Mouse (Mus musculus) hindbrain, embryonic 16.5 days (tissue): Measurements from ENCODE around the gene Prss8. TPM values are rescaled to one million over a fixed set of nuclear protein-coding genes. Genes with fewer than 3 reads are reported as not detected.
A peak's percentile ranks its signal among the peaks of the same experiment; 100 is the strongest.

ENCODE experiments used
- ATAC-seq: fragments of 200-750 bp; cut with Nextera tagmentation; 2 replicates; pipeline ENCODE4 v1.8.0; 2017; ENCODE audit warnings: moderate TSS enrichment, moderate library complexity
- H3K27ac ChIP-seq: fragments of 300-500 bp; sonication (generic); 2 replicates; pipeline ENCODE4 v1.5.1; 2014; ENCODE audit warnings: low read depth, mild to moderate bottlenecking, control low read depth, low read length, moderate library complexity
- H3K27me3 ChIP-seq: fragments of 300-500 bp; sonication (generic); replicated peaks from 2 replicates; pipeline ENCODE4 v1.6.1; 2014; ENCODE audit warnings: low read length; ENCODE audit not compliant: control insufficient read depth, insufficient read depth
- H3K36me3 ChIP-seq: fragments of 300-500 bp; sonication (generic); 2 replicates; pipeline ENCODE4 v1.6.1; 2014; ENCODE audit warnings: mild to moderate bottlenecking, low read length, moderate library complexity, mixed read lengths; ENCODE audit not compliant: control insufficient read depth, insufficient read depth
- H3K4me1 ChIP-seq: fragments of 300-500 bp; sonication (generic); 2 replicates; pipeline ENCODE4 v1.6.1; 2014; ENCODE audit warnings: low read depth, low read length; ENCODE audit not compliant: control insufficient read depth, insufficient read depth
- H3K4me2 ChIP-seq: fragments of 300-500 bp; sonication (generic); 2 replicates; pipeline ENCODE4 v1.6.1; 2014; ENCODE audit warnings: mild to moderate bottlenecking, low read length, control low read depth, moderate library complexity
- H3K4me3 ChIP-seq: fragments of 300-500 bp; sonication (generic); 2 replicates; pipeline ENCODE4 v1.5.1; 2014; ENCODE audit warnings: mild to moderate bottlenecking, low read length, control low read depth, moderate library complexity
- H3K9ac ChIP-seq: fragments of 300-500 bp; sonication (generic); 2 replicates; pipeline ENCODE4 v1.6.1; 2014; ENCODE audit warnings: low read depth, mild to moderate bottlenecking, control low read depth, low read length, moderate library complexity
- H3K9me3 ChIP-seq: fragments of 300-500 bp; sonication (generic); 2 replicates; pipeline ENCODE4 v1.6.1; 2014; ENCODE audit warnings: mild to moderate bottlenecking, low read length, moderate library complexity; ENCODE audit not compliant: control insufficient read depth
- WGBS: fragments of 180-500 bp; shearing (Covaris S2); extraction: QIAGEN DNeasy Blood & Tissue Kit; methylation state at CpG from one replicate; pipeline ENCODE4 v1.1.7; 2014; 5-methylcytosine and 5-hydroxymethylcytosine counted together
- polyA plus RNA-seq: library from polyadenylated mRNA; unstranded; fragments of >200 nt; fragmentation: Nextera tagmentation; extraction: Ambion mirVana; gene quantifications from 2 replicates; pipeline ENCODE4 v1.2.1, GENCODE M21; 2015

Prss8 gene
- polyA plus RNA-seq, 1 experiment from 2014 or later = 0.50 TPM

GRCm38 (mm10) chr7:127921516-127921915, 8.4 kb downstream of the Prss8 start:
- no peak overlapping the region for H3K9ac ChIP-seq
- no peak overlapping the region for H3K4me3 ChIP-seq
- H3K4me1 ChIP-seq = no peaks in the 10 kb centered on the region
- no peak overlapping the region for H3K27ac ChIP-seq
- no peak for ATAC-seq
- no peaks in the 10 kb centered on the region for H3K27me3 ChIP-seq
- peaks cover 8% of the 10 kb centered on the region for H3K36me3 ChIP-seq
- H3K4me2 ChIP-seq = no peak overlapping the region
- WGBS = 66% methylated on average over 8 of the region's 8 CpGs
- no peaks in the 10 kb centered on the region for H3K9me3 ChIP-seq

GRCm38 (mm10) chr7:127919290-127919689, 10.6 kb downstream of the Prss8 start:
- H3K36me3 ChIP-seq = peaks cover 8% of the 10 kb centered on the region
- H3K27ac ChIP-seq = no peak overlapping the region
- H3K9me3 ChIP-seq = no peaks in the 10 kb centered on the region
- no peak for ATAC-seq
- no peak overlapping the region for H3K4me2 ChIP-seq
- H3K4me3 ChIP-seq = no peak overlapping the region
- WGBS = 81% methylated on average over 7 of the region's 7 CpGs
- no peak overlapping the region for H3K9ac ChIP-seq
- H3K4me1 ChIP-seq = no peaks in the 10 kb centered on the region
- H3K27me3 ChIP-seq = no peaks in the 10 kb centered on the region

GRCm38 (mm10) chr7:127918203-127918602, 11.7 kb downstream of the Prss8 start:
- no peaks in the 10 kb centered on the region for H3K27me3 ChIP-seq
- H3K27ac ChIP-seq = no peak overlapping the region
- H3K36me3 ChIP-seq = peaks cover 8% of the 10 kb centered on the region
- H3K9ac ChIP-seq = no peak overlapping the region
- H3K4me1 ChIP-seq = peaks cover 1% of the 10 kb centered on the region
- no peak overlapping the region for H3K4me2 ChIP-seq
- H3K4me3 ChIP-seq = no peak overlapping the region
- ATAC-seq = no peak
- WGBS = 57% methylated on average over 3 of the region's 3 CpGs
- H3K9me3 ChIP-seq = no peaks in the 10 kb centered on the region

GRCm38 (mm10) chr7:127915293-127915692, 14.6 kb downstream of the Prss8 start:
- H3K27ac ChIP-seq = no peak overlapping the region
- H3K36me3 ChIP-seq = peaks cover 8% of the 10 kb centered on the region
- ATAC-seq = no peak
- no peak overlapping the region for H3K9ac ChIP-seq
- H3K27me3 ChIP-seq = no peaks in the 10 kb centered on the region
- no peaks in the 10 kb centered on the region for H3K9me3 ChIP-seq
- 91% methylated on average over 12 of the region's 12 CpGs for WGBS
- H3K4me2 ChIP-seq = no peak overlapping the region
- no peak overlapping the region for H3K4me3 ChIP-seq
- H3K4me1 ChIP-seq = peaks cover 8% of the 10 kb centered on the region

GRCm38 (mm10) chr7:127912938-127913337, 17.0 kb downstream of the Prss8 start:
- Histone ChIP-seq H3K4me3 (peak overlapping the region; percentile 96), H3K36me3 (peaks cover 20% of the 10 kb centered on the region), H3K27me3 (no peaks in the 10 kb centered on the region), H3K9ac (peak overlapping the region; percentile 87), H3K9me3 (no peaks in the 10 kb centered on the region), H3K27ac (no peak overlapping the region; the same call in 1 of the 2 replicates), H3K4me2 (peak overlapping the region; percentile 92), H3K4me1 (peaks cover 8% of the 10 kb centered on the region)
- 21% methylated on average over 4 of the region's 4 CpGs for WGBS
- ATAC-seq = no peak

GRCm38 (mm10) chr7:127912190-127912871, 17.6 kb downstream of the Prss8 start, which contains the start of gene Kat8:
TSS of gene Kat8 (plus strand) at chr7:127912516.
- H3K4me1 ChIP-seq = peaks cover 8% of the 10 kb centered on the region
- WGBS = under 1% methylated on average over 39 of the region's 40 CpGs
- peak within 1 kb of the TSS; percentile 87 for H3K9ac ChIP-seq
- no peaks in the 10 kb centered on the region for H3K27me3 ChIP-seq
- H3K4me2 ChIP-seq = peak within 1 kb of the TSS; percentile 92
- peak within 1 kb of the TSS; percentile 86 for H3K27ac ChIP-seq
- H3K4me3 ChIP-seq = peak within 1 kb of the TSS; percentile 96
- H3K9me3 ChIP-seq = no peaks in the 10 kb centered on the region
- H3K36me3 ChIP-seq = peaks cover 26% of the 10 kb centered on the region
- peak; percentile 97 for ATAC-seq

GRCm38 (mm10) chr7:127908656-127909055, 21.2 kb downstream of the Prss8 start:
- peaks cover 17% of the 10 kb centered on the region for H3K4me1 ChIP-seq
- no peak overlapping the region for H3K27ac ChIP-seq
- no peak overlapping the region for H3K9ac ChIP-seq
- no peaks in the 10 kb centered on the region for H3K9me3 ChIP-seq
- 93% methylated on average over 4 of the region's 4 CpGs for WGBS
- H3K36me3 ChIP-seq = peaks cover 24% of the 10 kb centered on the region
- ATAC-seq = no peak
- H3K4me2 ChIP-seq = no peak overlapping the region
- H3K4me3 ChIP-seq = no peak overlapping the region
- H3K27me3 ChIP-seq = no peaks in the 10 kb centered on the region

GRCm38 (mm10) chr7:127907939-127908338, 22.0 kb downstream of the Prss8 start:
- Histone ChIP-seq H3K27me3 (no peaks in the 10 kb centered on the region), H3K27ac (no peak overlapping the region), H3K9me3 (no peaks in the 10 kb centered on the region), H3K4me2 (no peak overlapping the region), H3K9ac (no peak overlapping the region), H3K4me3 (no peak overlapping the region), H3K36me3 (peaks cover 24% of the 10 kb centered on the region), H3K4me1 (peaks cover 14% of the 10 kb centered on the region)
- WGBS = 94% methylated on average over 12 of the region's 12 CpGs
- ATAC-seq = no peak

- ATAC-seq = peak; percentile 95
- Histone ChIP-seq H3K9ac (peak within 1 kb of the TSS; percentile 83), H3K9me3 (no peaks in the 10 kb centered on the region), H3K4me2 (peak within 1 kb of the TSS; percentile 59), H3K4me3 (peak within 1 kb of the TSS; percentile 69), H3K4me1 (peaks cover 9% of the 10 kb centered on the region), H3K27ac (peak within 1 kb of the TSS; percentile 88), H3K27me3 (no peaks in the 10 kb centered on the region), H3K36me3 (peaks cover 22% of the 10 kb centered on the region)
- WGBS = 9% methylated on average over 31 of the region's 38 CpGs
Observed at GRCm38 (mm10) chr7:127903971-127904796, 25.7 kb downstream of the Prss8 start, which contains the start of gene Bckdk. TSS of gene Bckdk (plus strand) at chr7:127904082.
